ENCODE assay signal across 8 mouse cellular contexts in the genomic region with DNA sequence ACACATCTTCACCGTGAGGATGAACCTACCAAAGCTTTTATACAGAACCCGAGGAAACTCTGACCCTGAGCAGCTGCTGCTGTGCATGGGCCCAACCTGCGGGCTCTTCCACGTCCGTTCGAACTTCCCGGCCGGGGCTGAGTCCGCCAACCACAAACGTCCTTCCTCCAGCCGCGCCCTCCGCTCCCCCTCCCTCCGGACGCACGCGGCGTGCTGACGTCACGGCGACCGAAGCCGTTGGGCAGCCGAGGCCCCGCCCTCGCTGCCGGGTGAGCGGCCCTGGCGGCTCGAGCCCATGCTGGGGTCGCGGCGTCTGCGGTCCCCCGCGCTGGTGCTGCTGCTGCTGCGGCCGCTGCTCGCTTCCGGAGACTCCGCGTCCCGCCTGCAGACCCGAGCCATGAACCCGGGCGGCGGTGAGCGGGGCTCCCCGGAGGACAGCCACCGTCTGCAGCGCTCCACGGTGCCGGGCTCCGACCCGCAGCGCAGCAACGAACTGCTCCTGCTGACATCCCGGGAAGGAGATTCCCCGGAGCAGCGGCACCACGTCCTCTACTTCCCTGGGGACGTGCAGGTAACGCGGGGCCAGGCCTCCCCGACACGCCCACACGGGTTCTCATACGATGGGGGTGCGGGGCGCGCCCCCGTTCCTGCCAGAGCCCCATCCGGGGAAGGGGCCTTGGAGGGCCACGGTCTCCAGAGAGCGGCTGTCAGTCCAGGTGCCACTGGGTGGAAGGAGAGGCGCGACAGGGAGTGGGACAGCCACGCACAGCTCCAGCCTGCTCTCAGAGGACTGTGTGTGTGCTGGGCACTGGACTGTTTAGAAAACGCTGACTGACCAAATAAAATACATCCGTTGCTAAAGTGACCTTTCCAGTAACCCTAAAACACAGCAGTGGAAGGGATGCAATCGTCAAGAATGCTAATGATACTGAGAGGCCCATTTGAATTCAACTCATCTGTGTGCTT. TPM values are rescaled to one million over a fixed set of nuclear protein-coding genes. Genes with fewer than 3 reads are reported as not detected.
DNase-seq lines count a peak whose midpoint lies in the region; ATAC-seq and TF ChIP-seq lines count a peak whose summit lies in the region.

1700066M21Rik (plus strand) TSS at position 245 of the 966 bp plus-strand sequence.

- H3K36me3 ChIP-seq in embryonic facial prominence, embryonic 15.5 days = no peaks in the 10 kb centered on the region
- peaks cover 2% of the 10 kb centered on the region; the same call in 1 of the 2 replicates for H3K36me3 ChIP-seq in heart, embryonic 10.5 days
- peaks cover 5% of the 10 kb centered on the region for H3K36me3 ChIP-seq in kidney, embryonic 15.5 days

- DNase-seq in 416B (ENCODE audit: low read depth) (peak; percentile 93), liver (peak; percentile 96)
- peak; percentile 97 for DNase-seq in heart, embryonic 10.5 days (ENCODE audit: low spot score)
- peak; percentile 94 to 97 for DNase-seq in spleen, postnatal 4 days (ENCODE audit: low spot score in 2 of 2)

- H3K27me3 ChIP-seq in embryonic facial prominence, embryonic 15.5 days = no peaks in the 10 kb centered on the region
- peaks cover 4% of the 10 kb centered on the region; the same call in 1 of the 2 replicates for H3K27me3 ChIP-seq in heart, embryonic 10.5 days (ENCODE audit: insufficient read depth, poor library complexity, severe bottlenecking)
- H3K27me3 ChIP-seq in kidney, embryonic 15.5 days = no peaks in the 10 kb centered on the region

- H3K9me3 ChIP-seq in embryonic facial prominence, embryonic 15.5 days (replicated peaks) = no peaks in the 10 kb centered on the region
- H3K9me3 ChIP-seq in heart, embryonic 10.5 days = no peaks in the 10 kb centered on the region
- no peaks in the 10 kb centered on the region for H3K9me3 ChIP-seq in kidney, embryonic 15.5 days (replicated peaks)

- peak within 1 kb of the TSS; percentile 96 for H3K9ac ChIP-seq in embryonic facial prominence, embryonic 15.5 days
- peak within 1 kb of the TSS; percentile 90 for H3K9ac ChIP-seq in kidney, embryonic 15.5 days

- peak within 1 kb of the TSS; percentile 95 for H3K4me3 ChIP-seq in bone marrow, adult 2 months (replicated peaks; ENCODE audit: control insufficient read depth, low read depth, low read length)
- peak within 1 kb of the TSS; percentile 95 for H3K4me3 ChIP-seq in embryonic facial prominence, embryonic 15.5 days (replicated peaks)
- H3K4me3 ChIP-seq in heart, embryonic 10.5 days = peak within 1 kb of the TSS; percentile 82
- peak within 1 kb of the TSS; percentile 95 for H3K4me3 ChIP-seq in kidney, embryonic 15.5 days (replicated peaks)

- H3K27ac ChIP-seq in bone marrow, adult 2 months (ENCODE audit: control insufficient read depth, insufficient read depth, low read depth, low read length, poor library complexity) = peak within 1 kb of the TSS; percentile 81
- peak within 1 kb of the TSS; percentile 78 for H3K27ac ChIP-seq in embryonic facial prominence, embryonic 15.5 days (replicated peaks)
- peak within 1 kb of the TSS; percentile 94 for H3K27ac ChIP-seq in heart, embryonic 10.5 days
- peak within 1 kb of the TSS; percentile 86 for H3K27ac ChIP-seq in kidney, embryonic 15.5 days

- WGBS in bone marrow, adult 2 months = under 1% methylated on average over 80 of the region's 81 CpGs
- under 1% methylated on average over 81 of the region's 81 CpGs for WGBS in embryonic facial prominence, embryonic 15.5 days
- WGBS in heart, embryonic 10.5 days = under 1% methylated on average over 81 of the region's 81 CpGs
- under 1% methylated on average over 79 of the region's 81 CpGs for WGBS in kidney, embryonic 15.5 days

- ATAC-seq in embryonic facial prominence, embryonic 15.5 days (ENCODE audit: insufficient number of reproducible peaks, low FRiP score, low TSS enrichment, low read depth) = peak; percentile 92
- ATAC-seq in kidney, embryonic 15.5 days (replicated peaks; ENCODE audit: low FRiP score) = peak; percentile 97
- ATAC-seq in monocyte, adult 5-6 weeks (replicated peaks; ENCODE audit: insufficient number of reproducible peaks, low FRiP score, low TSS enrichment, poor library complexity, severe bottlenecking) = peak; percentile 94

- no peaks in the 10 kb centered on the region; the same call in 1 of the 2 replicates for H3K4me1 ChIP-seq in bone marrow, adult 2 months (ENCODE audit: control insufficient read depth, insufficient read depth, low read length)
- peaks cover 12% of the 10 kb centered on the region for H3K4me1 ChIP-seq in embryonic facial prominence, embryonic 15.5 days
- H3K4me1 ChIP-seq in heart, embryonic 10.5 days = peaks cover 4% of the 10 kb centered on the region; the same call in 1 of the 2 replicates
- peaks cover 12% of the 10 kb centered on the region for H3K4me1 ChIP-seq in kidney, embryonic 15.5 days

- peak within 1 kb of the TSS; percentile 95 for H3K4me2 ChIP-seq in embryonic facial prominence, embryonic 15.5 days (replicated peaks)
- peak within 1 kb of the TSS; percentile 93 for H3K4me2 ChIP-seq in kidney, embryonic 15.5 days

- no peak for TF ChIP-seq CTCF in bone marrow, adult 2 months (IDR thresholded peaks at IDR 0.05; ENCODE audit: control insufficient read depth, insufficient read depth, low read length)

- peak; percentile 79; the same call in 1 of the 2 replicates for TF ChIP-seq POLR2A in bone marrow, adult 2 months (IDR thresholded peaks at IDR 0.05; ENCODE audit: borderline replicate concordance, control insufficient read depth, low read depth, low read length)

RNA-seq across cellular contexts. Expression of gene 1700066M21Rik, which starts in this region (rescaled TPM):
- polyA plus RNA-seq in bone marrow, adult 2 months (2011; ENCODE audit: insufficient read depth, insufficient read length, low replicate concordance, missing spikeins) = 1.2 and 4.5 TPM in 2 replicates
- 14.7 and 15.8 TPM in 2 replicates for polyA plus RNA-seq in embryonic facial prominence, embryonic 15.5 days (2015; fragmentation: Nextera tagmentation; extraction: Ambion mirVana)
- polyA plus RNA-seq in heart, embryonic 10.5 days (2016; fragmentation: Nextera tagmentation; extraction: Ambion mirVana) = 8.5 and 8.9 TPM in 2 replicates
- 12.9 and 13.7 TPM in 2 replicates for polyA plus RNA-seq in kidney, embryonic 15.5 days (2015; fragmentation: Nextera tagmentation; extraction: Ambion mirVana)
- total RNA-seq in monocyte, adult 5-6 weeks (2017) = 14.6 to 27.8 TPM (median 20.0 TPM) in 3 replicates

Comparison
In these comparisons a context has a peak if more than half of its experiments do, and no peak if none do; other contexts are left out.
1. Peak in every context shown above with its lines: DNase-seq, ATAC-seq, H3K4me3 ChIP-seq and H3K27ac ChIP-seq.